Mouse (Mus musculus) embryonic facial prominence, embryonic 11.5 days (tissue): ENCODE measurements at regions not wholly inside any gene's neighbourhood (a gene's known extent, or its start where the extent isn't known, plus 50 kb on each side); places are given as distances from the start of the nearest gene placed in this dataset.

Source experiments
- ATAC-seq: fragments of 200-750 bp; cut with Nextera tagmentation; replicated peaks from 2 replicates; pipeline ENCODE4 v1.8.0; 2017; ENCODE audit warnings: low read depth; ENCODE audit not compliant: insufficient number of reproducible peaks, low FRiP score, low TSS enrichment
- DNase-seq: peaks from one replicate; pipeline ENCODE4 v3.0.0-alpha.2; 2015; ENCODE audit warnings: low spot score
- H3K27ac ChIP-seq: fragments of 300-500 bp; sonication (generic); replicated peaks from 2 replicates; pipeline ENCODE4 v1.5.1; 2014; ENCODE audit warnings: mild to moderate bottlenecking, low read depth, low read length, control low read depth
- H3K27me3 ChIP-seq: fragments of 300-500 bp; sonication (generic); 2 replicates; pipeline ENCODE4 v1.6.1; 2014; ENCODE audit warnings: mild to moderate bottlenecking, low read length, moderate library complexity, mixed read lengths; ENCODE audit not compliant: control insufficient read depth, insufficient read depth
- H3K36me3 ChIP-seq: fragments of 300-500 bp; sonication (generic); replicated peaks from 2 replicates; pipeline ENCODE4 v1.6.1; 2014; ENCODE audit warnings: low read depth, mild to moderate bottlenecking, low read length, moderate library complexity, mixed read lengths; ENCODE audit not compliant: control insufficient read depth, insufficient read depth
- H3K4me1 ChIP-seq: fragments of 300-500 bp; sonication (generic); 2 replicates; pipeline ENCODE4 v1.6.1; 2014; ENCODE audit warnings: low read length, mixed read lengths; ENCODE audit not compliant: control insufficient read depth, insufficient read depth
- H3K4me2 ChIP-seq: fragments of 300-500 bp; sonication (generic); 2 replicates; pipeline ENCODE4 v1.6.1; 2014; ENCODE audit warnings: low read depth, mild to moderate bottlenecking, control low read depth, low read length, moderate library complexity
- H3K4me3 ChIP-seq: fragments of 300-500 bp; sonication (generic); 2 replicates; pipeline ENCODE4 v1.5.1; 2014; ENCODE audit warnings: low read depth, low read length, control low read depth
- H3K9ac ChIP-seq: fragments of 300-500 bp; sonication (generic); replicated peaks from 2 replicates; pipeline ENCODE4 v1.6.1; 2014; ENCODE audit warnings: mild to moderate bottlenecking, control low read depth, low read length
- H3K9me3 ChIP-seq: fragments of 300-500 bp; sonication (generic); replicated peaks from 2 replicates; pipeline ENCODE4 v1.6.1; 2016; ENCODE audit warnings: mild to moderate bottlenecking, low read length, inconsistent platforms, mixed read lengths; ENCODE audit not compliant: control insufficient read depth
- WGBS: fragments of 180-500 bp; shearing (Covaris S2); extraction: QIAGEN DNeasy Blood & Tissue Kit; methylation state at CpG from one replicate; pipeline ENCODE4 v1.1.7; 2014; 5-methylcytosine and 5-hydroxymethylcytosine counted together

GRCm38 (mm10) chr13:35226944-35227343 is 200.0 kb upstream of the Eci2 start:
- Histone ChIP-seq H3K4me3 (no peak overlapping the region), H3K36me3 (no peaks in the 10 kb centered on the region), H3K27me3 (no peaks in the 10 kb centered on the region; the same call in 1 of the 2 replicates), H3K27ac (no peak overlapping the region), H3K4me1 (no peaks in the 10 kb centered on the region), H3K9me3 (no peaks in the 10 kb centered on the region), H3K4me2 (no peak overlapping the region), H3K9ac (no peak overlapping the region)
- 84% methylated on average over 1 of the region's 1 CpGs for WGBS
- ATAC-seq: no peak
- DNase-seq: no peak

DNA sequence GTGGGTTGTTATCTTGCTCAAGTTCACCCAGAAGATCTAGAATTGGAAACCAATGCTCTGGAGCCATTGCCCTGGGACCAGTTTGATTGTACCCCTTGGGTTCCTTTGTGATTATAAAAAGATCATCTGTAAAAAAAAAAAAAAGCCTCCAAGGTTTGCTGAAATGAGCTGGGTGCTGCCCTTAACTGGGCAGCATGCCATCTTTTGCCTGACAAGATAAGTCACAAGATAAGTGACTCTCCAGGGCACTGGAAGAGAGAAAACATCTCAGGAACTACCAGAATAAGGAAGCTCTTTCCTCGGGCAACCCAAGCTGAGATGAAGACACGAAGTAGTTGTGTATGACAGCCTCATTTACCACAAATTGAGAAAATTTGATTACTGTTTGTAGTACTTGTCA is 202.7 kb upstream of the Eci2 start:
- no peaks in the 10 kb centered on the region; the same call in 1 of the 2 replicates for H3K27me3 ChIP-seq
- no peak overlapping the region for H3K27ac ChIP-seq
- no peak for DNase-seq
- no peak overlapping the region for H3K9ac ChIP-seq
- no peaks in the 10 kb centered on the region for H3K9me3 ChIP-seq
- ATAC-seq: no peak
- WGBS: 67% methylated on average over 2 of the region's 2 CpGs
- no peaks in the 10 kb centered on the region for H3K36me3 ChIP-seq
- H3K4me2 ChIP-seq: no peak overlapping the region
- no peak overlapping the region for H3K4me3 ChIP-seq
- no peaks in the 10 kb centered on the region for H3K4me1 ChIP-seq

DNA sequence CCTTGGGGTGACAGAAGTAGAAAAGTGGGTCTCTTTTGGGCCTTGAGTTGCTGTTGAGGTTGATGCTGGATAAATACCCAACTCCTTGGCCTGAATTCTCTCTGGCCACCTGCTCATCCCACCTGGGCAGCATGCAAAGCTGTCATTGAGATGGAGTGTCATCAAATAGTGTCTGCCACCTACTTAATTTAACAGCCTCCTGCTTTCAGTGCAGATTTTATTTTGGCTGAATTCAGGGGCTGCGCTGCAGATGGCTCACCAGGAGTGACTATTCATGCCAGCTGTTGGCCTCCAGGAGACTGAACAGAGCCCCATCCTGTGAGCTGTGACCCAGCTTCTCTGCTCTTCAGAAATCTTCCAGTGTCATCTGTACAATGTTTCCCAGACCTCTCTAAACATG is 206.7 kb upstream of the Eci2 start:
- no peak overlapping the region for H3K4me2 ChIP-seq
- no peaks in the 10 kb centered on the region for H3K4me1 ChIP-seq
- no peaks in the 10 kb centered on the region for H3K36me3 ChIP-seq
- no peaks in the 10 kb centered on the region for H3K9me3 ChIP-seq
- no peak for DNase-seq
- ATAC-seq: no peak
- 90% methylated on average over 1 of the region's 1 CpGs for WGBS
- no peak overlapping the region for H3K4me3 ChIP-seq
- no peaks in the 10 kb centered on the region for H3K27me3 ChIP-seq
- H3K9ac ChIP-seq: no peak overlapping the region
- H3K27ac ChIP-seq: no peak overlapping the region

- Histone ChIP-seq H3K27ac (no peak overlapping the region), H3K4me3 (no peak overlapping the region), H3K9me3 (no peaks in the 10 kb centered on the region), H3K4me2 (no peak overlapping the region), H3K36me3 (no peaks in the 10 kb centered on the region), H3K4me1 (no peaks in the 10 kb centered on the region), H3K27me3 (no peaks in the 10 kb centered on the region), H3K9ac (no peak overlapping the region)
- DNase-seq (no peak), ATAC-seq (no peak)
- WGBS: 74% methylated on average over 2 of the region's 2 CpGs
These were observed 214.5 kb upstream of the Eci2 start for GRCm38 (mm10) chr13:35241443-35241842.

- Histone ChIP-seq H3K9me3 (no peaks in the 10 kb centered on the region), H3K27ac (no peak overlapping the region), H3K36me3 (no peaks in the 10 kb centered on the region), H3K4me3 (no peak overlapping the region), H3K4me1 (no peaks in the 10 kb centered on the region), H3K27me3 (no peaks in the 10 kb centered on the region), H3K9ac (no peak overlapping the region), H3K4me2 (no peak overlapping the region)
- DNase-seq (no peak), ATAC-seq (no peak)
These were observed 217.1 kb upstream of the Eci2 start for GRCm38 (mm10) chr13:35243946-35244345.

GRCm38 (mm10) chr13:35257386-35257785 is 230.5 kb upstream of the Eci2 start:
- no peak overlapping the region for H3K27ac ChIP-seq
- no peaks in the 10 kb centered on the region for H3K4me1 ChIP-seq
- H3K36me3 ChIP-seq: no peaks in the 10 kb centered on the region
- no peak for ATAC-seq
- no peak for DNase-seq
- H3K4me3 ChIP-seq: no peak overlapping the region
- H3K9ac ChIP-seq: no peak overlapping the region
- H3K4me2 ChIP-seq: no peak overlapping the region
- WGBS: 85% methylated on average over 2 of the region's 2 CpGs
- H3K27me3 ChIP-seq: no peaks in the 10 kb centered on the region
- no peaks in the 10 kb centered on the region for H3K9me3 ChIP-seq

GRCm38 (mm10) chr13:35258720-35259119 is 231.8 kb upstream of the Eci2 start:
- H3K27me3 ChIP-seq: no peaks in the 10 kb centered on the region
- H3K9me3 ChIP-seq: no peaks in the 10 kb centered on the region
- 91% methylated on average over 1 of the region's 1 CpGs for WGBS

GRCm38 (mm10) chr13:35283959-35284358 is 257.1 kb upstream of the Eci2 start:
- Histone ChIP-seq H3K4me2 (no peak overlapping the region), H3K36me3 (no peaks in the 10 kb centered on the region), H3K9me3 (no peaks in the 10 kb centered on the region), H3K4me3 (no peak overlapping the region), H3K27ac (no peak overlapping the region), H3K9ac (no peak overlapping the region), H3K4me1 (no peaks in the 10 kb centered on the region), H3K27me3 (no peaks in the 10 kb centered on the region)
- ATAC-seq (no peak), DNase-seq (no peak)
- WGBS: 76% methylated on average over 1 of the region's 1 CpGs

More at GRCm38 (mm10) chr13:35258720-35259119, 231.8 kb upstream of the Eci2 start:
- Histone ChIP-seq H3K4me1 (no peaks in the 10 kb centered on the region), H3K27ac (no peak overlapping the region), H3K36me3 (no peaks in the 10 kb centered on the region), H3K9ac (no peak overlapping the region), H3K4me2 (no peak overlapping the region), H3K4me3 (no peak overlapping the region)
- ATAC-seq (no peak), DNase-seq (no peak)
